Mouse (Mus musculus) urinary bladder, adult 2 months (tissue): ENCODE results near the gene Rpusd3. TPM values are rescaled to one million over a fixed set of nuclear protein-coding genes. Genes with fewer than 3 reads are reported as not detected.

Source experiments
- DNase-seq: peaks from one replicate; pipeline ENCODE4 v3.0.0; 2022; ENCODE audit warnings: low spot score
- polyA plus RNA-seq: library from polyadenylated mRNA; depleted of rRNA; stranded (reverse); fragments of >200 nt; gene quantifications from 2 replicates; pipeline ENCODE4 v1.2.3, GENCODE M21; 2012

Gene Rpusd3
- polyA plus RNA-seq, 1 experiment, result 17.3 TPM

DNA sequence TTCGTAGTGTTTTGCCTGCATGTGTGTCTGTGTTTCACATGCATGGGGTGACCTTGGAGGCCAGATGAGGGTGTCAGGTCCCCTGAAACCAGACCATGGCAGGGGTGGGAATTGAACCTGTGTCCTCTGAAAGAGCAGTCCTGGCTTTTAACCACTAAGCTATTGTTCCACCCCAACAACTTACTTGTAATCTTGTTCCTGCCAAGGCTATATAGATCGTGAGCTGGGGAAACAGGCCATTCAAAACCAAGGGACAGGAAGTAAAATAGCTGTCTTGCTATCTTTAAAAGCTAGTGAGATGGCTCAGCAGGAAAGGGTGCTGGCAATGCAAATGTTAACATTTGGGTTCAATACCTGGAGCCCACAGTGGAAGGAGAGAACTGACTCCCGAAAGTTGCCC lies 10.8 kb upstream of the Rpusd3 start:
- no peak for DNase-seq

- DNase-seq, result no peak
These were observed 8.9 kb upstream of the Rpusd3 start for GRCm38 (mm10) chr6:113428006-113428405.

DNA sequence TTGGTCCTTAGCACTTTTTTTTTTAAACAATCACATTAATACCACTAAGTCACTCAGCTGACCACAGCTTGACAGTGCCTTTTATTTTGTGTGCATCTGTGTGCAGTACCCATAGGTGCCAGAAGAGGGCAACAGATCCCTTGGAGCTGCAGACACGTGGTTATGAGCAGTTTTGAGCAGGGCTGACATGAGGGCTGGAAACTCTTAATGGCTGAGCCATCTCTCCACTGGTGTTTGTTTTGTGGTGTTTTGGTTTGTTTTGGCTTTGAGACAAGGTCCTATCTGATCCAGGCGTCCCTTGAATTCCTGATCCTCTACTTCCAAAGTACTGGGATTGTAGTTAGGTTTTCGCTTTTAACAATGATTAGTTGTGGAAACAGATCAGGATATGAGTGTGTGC lies 8.3 kb upstream of the Rpusd3 start:
- DNase-seq, result no peak

- DNase-seq, result no peak
These were observed 7.6 kb upstream of the Rpusd3 start for GRCm38 (mm10) chr6:113426696-113427095.

DNA sequence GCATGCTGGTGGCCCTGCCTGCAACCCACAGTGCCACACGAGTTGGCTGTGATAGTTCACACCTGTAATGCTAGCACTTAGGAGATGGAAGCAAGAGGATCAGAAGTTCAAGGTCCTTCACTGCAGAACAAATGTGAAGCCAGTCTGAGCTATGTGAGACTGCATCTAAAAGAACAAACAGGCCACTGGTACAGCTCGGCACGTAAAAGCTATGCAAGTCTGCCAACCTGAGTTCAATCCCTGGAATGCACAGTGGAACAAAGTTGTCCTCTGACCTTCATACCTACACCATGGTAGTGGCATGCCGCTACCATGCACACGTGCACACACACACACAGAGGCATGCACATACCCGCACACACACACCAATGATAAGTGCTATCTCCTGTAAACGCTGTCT lies 5.0 kb upstream of the Rpusd3 start:
- DNase-seq, result no peak

- no peak for DNase-seq
These were observed 3.9 kb upstream of the Rpusd3 start for GRCm38 (mm10) chr6:113423000-113423399.

GRCm38 (mm10) chr6:113418441-113419198 lies 520 bp downstream of the Rpusd3 start:
- DNase-seq, result no peak

- no peak for DNase-seq
These were observed 2.7 kb downstream of the Rpusd3 start for GRCm38 (mm10) chr6:113416416-113416815.

GRCm38 (mm10) chr6:113410001-113410400 lies 9.1 kb downstream of the Rpusd3 start:
- no peak for DNase-seq

DNA sequence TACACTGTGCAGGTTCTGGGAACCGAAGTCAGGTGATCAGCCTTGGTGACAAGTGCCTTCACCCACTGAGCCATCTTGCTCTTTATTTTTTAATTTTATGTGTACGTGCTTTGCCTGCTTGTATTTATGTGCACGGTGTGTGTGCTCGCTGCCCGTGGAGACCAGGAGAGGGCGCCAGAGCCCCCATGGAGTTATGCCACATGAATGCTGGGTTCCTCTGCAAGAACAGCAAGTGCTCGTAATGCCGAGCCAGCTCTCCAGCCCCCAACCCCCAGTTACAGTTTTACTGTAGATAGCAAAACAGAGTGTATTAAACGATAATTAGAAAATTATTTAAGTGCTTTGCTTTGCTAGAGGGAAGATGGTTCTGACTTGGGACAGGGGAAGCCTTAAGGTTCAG lies 12.5 kb downstream of the Rpusd3 start:
- no peak for DNase-seq

DNA sequence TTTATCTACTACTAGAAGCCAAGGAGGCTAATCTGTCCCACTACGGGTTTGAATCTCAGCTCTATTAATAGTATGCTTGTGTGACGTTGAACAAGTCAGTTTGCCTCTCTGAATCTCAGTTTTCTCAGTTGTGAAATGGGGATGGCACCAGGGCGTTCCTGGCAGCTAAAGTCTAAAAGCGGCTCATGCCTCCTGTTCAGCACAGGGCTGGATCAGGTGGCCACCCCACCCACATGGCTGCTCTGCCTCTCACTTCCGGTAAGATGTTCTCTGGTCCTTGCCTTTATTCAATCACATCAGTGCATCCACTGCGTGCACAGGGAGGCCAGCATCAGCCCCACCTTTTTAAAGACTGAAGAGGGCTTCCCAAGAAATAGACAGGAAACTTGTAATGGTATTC lies 13.7 kb downstream of the Rpusd3 start:
- DNase-seq, result no peak

GRCm38 (mm10) chr6:113404649-113405448 lies 14.3 kb downstream of the Rpusd3 start:
- no peak for DNase-seq

GRCm38 (mm10) chr6:113402094-113402493 lies 17.0 kb downstream of the Rpusd3 start:
- no peak for DNase-seq

- no peak for DNase-seq
These were observed 22.7 kb downstream of the Rpusd3 start for GRCm38 (mm10) chr6:113396270-113397030.

GRCm38 (mm10) chr6:113395501-113395900 lies 23.6 kb downstream of the Rpusd3 start:
- no peak for DNase-seq

DNA sequence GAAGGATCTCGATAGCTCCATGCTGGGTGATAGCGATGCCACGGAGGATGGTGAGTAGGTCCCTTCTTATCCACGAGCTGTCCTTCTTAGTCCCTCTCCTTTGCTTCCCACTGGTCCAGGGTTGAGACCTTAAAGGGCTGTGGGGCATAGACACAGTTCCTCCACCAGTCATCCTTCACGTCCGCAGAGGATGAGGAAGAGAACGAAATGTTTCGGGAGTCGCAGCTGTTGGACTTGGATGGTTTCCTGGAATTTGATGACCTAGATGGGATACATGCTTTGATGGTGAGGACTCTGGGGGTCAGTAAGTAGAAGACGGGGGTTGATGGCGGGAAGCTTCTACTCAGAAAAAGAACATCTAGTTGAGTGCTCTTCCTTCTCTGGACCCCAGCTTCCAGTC lies 24.3 kb downstream of the Rpusd3 start:
- DNase-seq, result no peak

DNA sequence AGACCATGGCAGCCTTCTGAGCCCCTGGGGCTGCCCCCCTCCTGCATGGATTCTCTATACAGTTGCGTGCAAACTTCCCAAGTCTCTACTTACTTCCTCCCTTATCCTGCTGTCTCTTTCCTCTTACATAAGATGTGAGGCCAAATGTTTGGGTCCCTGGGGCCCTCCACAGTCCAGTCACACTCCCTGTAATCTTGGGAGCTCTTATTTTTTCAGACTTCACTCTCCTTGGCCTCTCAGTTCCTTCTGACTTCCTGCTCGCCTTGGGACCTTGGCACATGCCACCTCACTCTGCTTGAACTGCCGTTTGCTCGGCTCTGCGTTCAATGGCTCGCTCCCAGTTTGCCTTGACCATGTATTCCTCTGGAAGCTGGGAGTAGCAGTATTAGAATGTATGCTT lies 25.2 kb downstream of the Rpusd3 start:
- DNase-seq, result no peak

GRCm38 (mm10) chr6:113392387-113393071 lies 26.6 kb downstream of the Rpusd3 start:
- peak; percentile 47 for DNase-seq

- no peak for DNase-seq
These were observed 27.1 kb downstream of the Rpusd3 start for GRCm38 (mm10) chr6:113392015-113392386.

GRCm38 (mm10) chr6:113390715-113391114 lies 28.4 kb downstream of the Rpusd3 start:
- DNase-seq, result no peak

DNA sequence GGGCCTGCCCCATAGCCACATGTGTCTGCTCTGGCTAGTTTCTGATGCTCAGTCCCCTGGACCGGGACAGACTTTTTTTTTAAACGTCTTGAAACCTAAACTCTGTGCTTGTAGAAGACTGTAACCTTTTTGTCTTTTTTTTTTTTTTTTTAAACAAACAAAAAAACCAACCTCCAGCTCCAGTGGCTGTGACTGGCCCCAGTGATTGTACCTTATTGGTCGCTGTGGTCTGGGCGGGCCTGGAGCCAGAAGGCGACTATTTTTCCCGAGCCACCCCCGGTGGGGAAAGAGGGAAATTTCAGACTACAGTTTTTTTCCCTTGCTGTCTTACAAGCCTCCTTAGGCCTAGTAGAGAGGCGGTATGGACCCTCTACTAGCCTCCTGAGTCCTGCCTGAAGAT lies 30.2 kb downstream of the Rpusd3 start, which contains the start of gene Ttll3:
TSS of gene Ttll3 (plus strand) at position 301 of the 400 bp plus-strand sequence.
- no peak for DNase-seq

DNA sequence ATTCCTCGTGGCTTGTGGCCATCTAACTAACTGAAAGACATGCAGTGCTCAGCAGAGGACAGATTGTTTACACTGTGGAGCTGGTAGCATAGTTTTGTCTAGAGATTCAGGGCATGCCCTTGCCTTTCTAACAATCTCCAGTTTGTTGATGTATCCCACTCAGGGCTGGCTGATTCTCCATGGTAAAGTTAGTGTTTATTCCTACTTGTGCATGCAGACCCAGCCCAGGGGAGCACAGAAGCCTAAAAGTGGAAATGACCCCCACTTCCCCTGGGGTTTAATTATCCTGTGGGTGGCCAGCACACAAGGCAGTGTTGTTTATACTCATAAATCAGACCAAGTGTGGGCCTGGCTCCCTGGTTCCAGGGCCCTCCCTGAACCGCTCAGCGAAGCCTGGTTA lies 33.1 kb downstream of the Rpusd3 start:
- no peak for DNase-seq
